7 mouse cellular contexts compared by ENCODE assay signal in the genomic region with DNA sequence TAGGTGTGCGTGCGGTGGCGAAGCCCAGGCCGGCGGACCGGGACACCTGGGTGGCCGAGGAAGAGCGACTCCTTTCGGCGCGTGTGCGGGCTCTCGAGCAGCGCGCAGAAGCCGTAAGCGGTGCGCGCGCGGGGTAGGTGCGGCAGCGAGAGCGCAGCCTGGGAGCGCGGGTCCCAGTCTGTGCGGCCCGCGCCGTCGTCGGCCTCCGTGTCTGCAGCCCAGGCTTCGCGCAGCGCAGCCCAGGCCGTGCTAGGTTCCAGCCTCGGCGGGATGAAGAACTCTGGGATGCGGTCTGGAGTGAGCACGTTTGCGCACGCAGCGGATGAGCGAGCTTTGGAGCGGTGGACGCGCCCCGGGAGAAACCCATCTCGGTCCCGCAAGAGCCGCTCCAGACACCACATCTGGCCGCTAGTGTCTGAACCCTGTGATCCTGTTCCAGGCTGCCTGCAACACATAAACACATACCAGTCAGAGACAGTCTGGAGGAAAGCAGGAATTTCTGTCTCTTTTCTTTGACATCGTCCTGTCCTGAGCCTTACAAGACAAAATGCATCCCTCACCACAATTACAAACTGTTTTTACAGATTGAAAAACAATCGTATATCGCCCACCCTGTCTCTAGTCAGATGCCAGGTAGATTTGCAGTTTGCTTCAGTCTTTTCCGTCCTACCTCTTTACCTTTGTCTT. TPM values are rescaled to one million over a fixed set of nuclear protein-coding genes. Genes with fewer than 3 reads are reported as not detected.
DNase-seq lines count a peak whose midpoint lies in the region; ATAC-seq and TF ChIP-seq lines count a peak whose summit lies in the region.

No protein-coding gene starts in this region.

- ATAC-seq in forebrain, embryonic 15.5 days (replicated peaks), result peak; percentile 73
- peak; percentile 41; the same call in 1 of the 2 replicates for ATAC-seq in limb, embryonic 15.5 days (ENCODE audit: insufficient number of reproducible peaks, low FRiP score, low TSS enrichment, low read depth)
- ATAC-seq in neural tube, embryonic 12.5 days (ENCODE audit: low FRiP score, low read depth), result peak; percentile 54; the same call in 1 of the 2 replicates
- no peak; the same call in 1 of the 2 replicates for ATAC-seq in monocyte, adult 5-6 weeks (replicated peaks; ENCODE audit: insufficient number of reproducible peaks, low FRiP score, low TSS enrichment, poor library complexity, severe bottlenecking)

- H3K9me3 ChIP-seq in forebrain, embryonic 15.5 days, result no peaks in the 10 kb centered on the region
- no peaks in the 10 kb centered on the region for H3K9me3 ChIP-seq in limb, embryonic 15.5 days
- H3K9me3 ChIP-seq in neural tube, embryonic 12.5 days, result no peaks in the 10 kb centered on the region

- 0 out of 2 replicates have a peak, but pooled peaks have one; percentile 4 for TF ChIP-seq CTCF in layer of hippocampus, adult 2 months (conservative IDR thresholded peaks at IDR 0.05)

- H3K9ac ChIP-seq in forebrain, embryonic 15.5 days (replicated peaks), result peak overlapping the region; percentile 42
- peak overlapping the region; percentile 52 for H3K9ac ChIP-seq in limb, embryonic 15.5 days
- H3K9ac ChIP-seq in neural tube, embryonic 12.5 days, result peak overlapping the region; percentile 54

- H3K4me3 ChIP-seq in layer of hippocampus, adult 2 months, result peak overlapping the region; percentile 56
- H3K4me3 ChIP-seq in brown adipose tissue, adult 24 weeks (ENCODE audit: insufficient read depth, low read depth, low read length), result peak overlapping the region; percentile 61
- peak overlapping the region; percentile 63 for H3K4me3 ChIP-seq in forebrain, embryonic 15.5 days
- H3K4me3 ChIP-seq in limb, embryonic 15.5 days, result peak overlapping the region; percentile 58
- H3K4me3 ChIP-seq in neural tube, embryonic 12.5 days, result peak overlapping the region; percentile 47

- H3K36me3 ChIP-seq in forebrain, embryonic 15.5 days, result no peaks in the 10 kb centered on the region
- no peaks in the 10 kb centered on the region for H3K36me3 ChIP-seq in limb, embryonic 15.5 days
- no peaks in the 10 kb centered on the region for H3K36me3 ChIP-seq in neural tube, embryonic 12.5 days

- H3K4me1 ChIP-seq in brown adipose tissue, adult 24 weeks (ENCODE audit: control insufficient read depth, insufficient read depth, insufficient read length, low read length), result no peaks in the 10 kb centered on the region
- H3K4me1 ChIP-seq in forebrain, embryonic 15.5 days, result peaks cover 23% of the 10 kb centered on the region
- peaks cover 18% of the 10 kb centered on the region for H3K4me1 ChIP-seq in limb, embryonic 15.5 days
- H3K4me1 ChIP-seq in neural tube, embryonic 12.5 days, result peaks cover 12% of the 10 kb centered on the region

- H3K27ac ChIP-seq in layer of hippocampus, adult 2 months, result peak overlapping the region; percentile 90
- H3K27ac ChIP-seq in brown adipose tissue, adult 24 weeks (replicated peaks; ENCODE audit: low read depth, low read length), result no peak overlapping the region
- no peak overlapping the region for H3K27ac ChIP-seq in forebrain, embryonic 15.5 days (replicated peaks)
- no peak overlapping the region for H3K27ac ChIP-seq in limb, embryonic 15.5 days
- H3K27ac ChIP-seq in neural tube, embryonic 12.5 days, result no peak overlapping the region

- DNase-seq in layer of hippocampus, adult 2 months (ENCODE audit: low spot score in 2 of 2), result peak in 1 of 2 experiments; percentile 25
- DNase-seq in layer of hippocampus, adult 11-12 months (ENCODE audit: low spot score), result no peak

- H3K4me2 ChIP-seq in forebrain, embryonic 15.5 days (replicated peaks), result peak overlapping the region; percentile 88
- H3K4me2 ChIP-seq in limb, embryonic 15.5 days, result peak overlapping the region; percentile 97
- peak overlapping the region; percentile 71 for H3K4me2 ChIP-seq in neural tube, embryonic 12.5 days (replicated peaks)

- under 1% methylated on average over 57 of the region's 57 CpGs for WGBS in forebrain, embryonic 15.5 days
- 1% methylated on average over 56 of the region's 57 CpGs for WGBS in limb, embryonic 15.5 days
- WGBS in neural tube, embryonic 12.5 days, result 1% methylated on average over 54 of the region's 57 CpGs

- peaks cover 55% of the 10 kb centered on the region for H3K27me3 ChIP-seq in forebrain, embryonic 15.5 days
- H3K27me3 ChIP-seq in limb, embryonic 15.5 days, result peaks cover 43% of the 10 kb centered on the region
- peaks cover 49% of the 10 kb centered on the region for H3K27me3 ChIP-seq in neural tube, embryonic 12.5 days (replicated peaks)

RNA-seq across cellular contexts. Expression of a gene that starts 0.6 kb away (rescaled TPM):
- 1 to 10 TPM; 3.1 to 3.8 TPM for total RNA-seq in layer of hippocampus, adult 2 months (2021)
- polyA plus RNA-seq in brown adipose tissue, adult 24 weeks (2012; ENCODE audit: insufficient read depth, insufficient read length, missing spikeins), result not detected in 2 replicates
- 0.11 and 0.18 TPM in 2 replicates for polyA plus RNA-seq in forebrain, embryonic 15.5 days (2015; fragmentation: Nextera tagmentation; extraction: Ambion mirVana)
- polyA plus RNA-seq in limb, embryonic 15.5 days (2015; fragmentation: Nextera tagmentation; extraction: Ambion mirVana), result 0.16 and 0.38 TPM in 2 replicates
- polyA plus RNA-seq in neural tube, embryonic 12.5 days (2016; fragmentation: Nextera tagmentation; extraction: Ambion mirVana), result 0.27 and 0.42 TPM in 2 replicates
- not detected in 3 replicates for total RNA-seq in monocyte, adult 5-6 weeks (2017)

RNA-seq across cellular contexts. Expression of a gene that starts 8.7 kb away (rescaled TPM):
- total RNA-seq in layer of hippocampus, adult 2 months (2021), result 100 to 1,000 TPM; 113 to 121 TPM
- polyA plus RNA-seq in brown adipose tissue, adult 24 weeks (2012; ENCODE audit: insufficient read depth, insufficient read length, missing spikeins), result 25.8 and 27.5 TPM in 2 replicates
- polyA plus RNA-seq in forebrain, embryonic 15.5 days (2015; fragmentation: Nextera tagmentation; extraction: Ambion mirVana), result 7.4 and 7.8 TPM in 2 replicates
- polyA plus RNA-seq in limb, embryonic 15.5 days (2015; fragmentation: Nextera tagmentation; extraction: Ambion mirVana), result 3.1 and 3.6 TPM in 2 replicates
- polyA plus RNA-seq in neural tube, embryonic 12.5 days (2016; fragmentation: Nextera tagmentation; extraction: Ambion mirVana), result 8.0 and 8.2 TPM in 2 replicates
- 36.3 to 68.6 TPM (median 52.1 TPM) in 3 replicates for total RNA-seq in monocyte, adult 5-6 weeks (2017)
